Mouse (Mus musculus): ENCODE data around the gene Prr12.
"Not testable (repeated sequence)": the region's sequence is repeated elsewhere in the genome, so short reads cannot be mapped to it uniquely, and the experiment has no call there.

Gene Prr12

GRCm38 (mm10) chr7:45048923-45049657 is 3.6 kb downstream of the Prr12 start:
- DNase-seq: no peak

- no peak for DNase-seq
These were observed 4.4 kb downstream of the Prr12 start for GRCm38 (mm10) chr7:45048001-45048890.

GRCm38 (mm10) chr7:45047491-45047890 is 5.2 kb downstream of the Prr12 start:
- no peak for DNase-seq

GRCm38 (mm10) chr7:45046853-45047350 is 5.8 kb downstream of the Prr12 start:
- DNase-seq: no peak

DNA sequence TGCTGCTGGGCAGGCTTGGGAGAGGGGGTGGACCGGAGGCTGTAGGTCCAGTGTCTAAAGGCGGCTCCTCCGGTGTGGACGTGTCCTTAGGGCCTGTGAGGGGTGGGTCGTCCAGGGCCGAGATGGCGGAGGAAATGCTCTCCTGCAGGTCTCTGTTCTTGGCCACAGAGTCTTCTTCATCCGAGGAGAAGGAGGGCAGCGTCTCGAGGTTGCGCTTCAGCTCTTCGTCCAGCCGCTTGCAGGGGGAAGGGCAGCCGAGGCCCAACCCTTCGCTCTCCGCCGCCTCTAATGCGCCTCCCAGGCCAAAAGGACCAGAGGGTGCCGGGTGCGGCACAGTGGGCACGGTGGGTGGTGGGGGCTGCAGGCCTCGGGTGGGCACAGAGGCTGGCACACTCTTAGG is 6.9 kb downstream of the Prr12 start:
- DNase-seq: no peak

DNA sequence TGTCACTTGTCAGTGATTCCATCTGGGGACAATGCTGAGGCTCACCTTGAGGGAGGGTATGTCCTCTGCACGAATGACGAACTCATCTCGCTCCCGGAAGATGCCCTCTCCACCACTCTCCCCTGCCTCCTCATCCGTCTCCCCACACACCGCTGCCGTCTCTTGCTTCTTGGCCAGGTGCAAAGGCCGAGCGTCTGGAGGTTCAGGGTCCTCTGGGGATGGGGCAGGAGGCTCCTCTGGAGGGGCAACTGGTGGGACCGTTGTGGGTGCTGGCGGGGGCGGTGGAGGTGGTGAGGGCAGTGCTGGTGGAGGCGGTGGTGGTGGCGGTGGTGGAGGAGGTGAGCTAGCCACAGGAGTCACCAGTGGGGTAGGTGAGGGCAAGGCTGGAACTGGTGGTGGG is 9.4 kb downstream of the Prr12 start:
- DNase-seq: no peak

- DNase-seq: no peak
These were observed 11.8 kb downstream of the Prr12 start for GRCm38 (mm10) chr7:45040851-45041250.

- no peak for DNase-seq
These were observed 14.3 kb downstream of the Prr12 start for GRCm38 (mm10) chr7:45038411-45038810.

DNA sequence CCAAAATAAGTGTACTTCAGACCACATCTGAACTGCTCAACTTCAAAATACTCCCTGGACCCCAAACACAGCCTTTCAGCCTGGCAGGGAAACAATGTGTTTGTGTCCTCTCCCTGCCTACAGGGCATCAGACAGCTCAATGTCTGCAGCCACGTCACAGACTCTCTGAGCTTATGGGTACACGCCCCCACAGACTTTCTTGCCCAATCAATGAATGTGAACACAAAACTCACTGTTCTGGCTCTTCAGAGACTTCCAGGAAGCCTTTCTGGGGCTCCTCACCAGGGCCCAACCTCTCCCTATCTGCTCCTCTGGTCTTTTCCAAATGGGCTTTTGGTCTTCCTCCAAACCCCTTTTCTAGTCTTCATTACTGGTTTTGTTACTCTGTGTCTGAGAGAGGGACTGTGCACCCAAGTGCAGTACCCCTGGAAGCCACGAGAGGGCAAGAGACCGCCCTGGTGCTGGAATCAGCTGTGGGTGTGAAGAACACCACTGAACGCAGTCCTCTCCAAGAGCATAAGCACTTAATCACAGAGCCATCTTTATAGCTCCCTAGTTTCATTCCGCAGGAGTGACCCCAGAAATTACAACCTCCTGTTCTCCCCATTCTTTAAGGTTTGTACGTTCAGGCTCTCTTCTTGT is 14.8 kb downstream of the Prr12 start:
- DNase-seq: no peak

DNA sequence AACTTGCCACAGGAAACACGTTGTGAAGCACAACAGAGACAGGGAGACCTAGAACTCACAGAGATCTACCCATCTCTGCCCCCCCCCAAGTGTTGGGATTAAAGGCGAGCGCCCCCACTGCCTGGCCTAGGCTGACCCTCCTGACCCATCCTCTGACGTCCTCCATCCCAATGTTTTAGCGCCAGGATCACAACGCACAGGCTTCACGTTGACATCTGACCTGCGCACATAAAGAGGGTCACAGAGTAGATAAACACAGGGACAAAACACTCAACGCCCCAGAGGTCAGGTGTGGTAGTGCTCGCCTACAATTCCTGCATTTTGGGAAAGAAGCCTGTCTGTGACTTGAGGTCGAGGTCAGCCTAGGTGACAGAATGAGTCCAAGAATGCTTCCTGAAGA is 16.0 kb downstream of the Prr12 start:
- DNase-seq: no peak

DNA sequence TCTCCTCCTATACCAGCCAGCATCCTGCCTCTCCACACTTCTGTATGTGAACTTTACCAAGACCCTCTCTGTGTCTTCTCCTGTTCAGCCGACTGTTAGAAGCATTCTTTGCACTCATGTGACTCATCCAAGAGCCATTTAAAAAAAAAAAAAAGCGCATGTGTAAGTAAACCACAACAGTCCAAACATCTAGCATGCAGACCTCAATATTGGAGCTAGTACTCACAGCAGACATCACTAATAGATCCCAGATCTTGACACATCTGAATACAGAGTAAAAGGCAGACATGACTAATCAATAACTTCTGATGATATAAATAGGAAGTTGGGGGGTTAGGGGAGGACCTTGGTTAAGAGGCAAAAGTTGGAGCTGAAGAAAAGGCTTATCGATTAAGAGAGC is 17.1 kb downstream of the Prr12 start:
- no peak for DNase-seq

- no peak for DNase-seq
These were observed 18.8 kb downstream of the Prr12 start for GRCm38 (mm10) chr7:45033722-45034359.

DNA sequence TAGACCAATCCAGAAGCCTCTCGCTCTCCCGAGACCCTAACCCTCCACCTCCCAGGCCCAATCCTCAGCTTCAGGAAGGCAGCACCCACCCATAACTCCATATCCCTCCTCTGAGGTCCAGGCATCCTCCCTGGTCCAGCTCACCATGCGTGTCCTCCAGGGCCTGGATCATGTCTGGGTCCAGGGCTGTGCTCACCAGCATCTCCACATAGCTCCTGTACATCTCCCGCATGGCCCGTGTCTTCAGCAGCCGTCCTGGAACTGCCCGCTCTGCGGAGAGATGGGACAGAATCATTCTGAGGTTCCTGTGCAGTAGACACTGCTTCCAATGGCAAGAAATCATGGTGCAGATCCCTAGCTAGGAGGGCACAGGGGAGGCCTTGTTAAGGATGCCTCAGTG is 21.8 kb downstream of the Prr12 start:
- no peak for DNase-seq

GRCm38 (mm10) chr7:45029995-45030394 is 22.7 kb downstream of the Prr12 start:
- no peak for DNase-seq

DNA sequence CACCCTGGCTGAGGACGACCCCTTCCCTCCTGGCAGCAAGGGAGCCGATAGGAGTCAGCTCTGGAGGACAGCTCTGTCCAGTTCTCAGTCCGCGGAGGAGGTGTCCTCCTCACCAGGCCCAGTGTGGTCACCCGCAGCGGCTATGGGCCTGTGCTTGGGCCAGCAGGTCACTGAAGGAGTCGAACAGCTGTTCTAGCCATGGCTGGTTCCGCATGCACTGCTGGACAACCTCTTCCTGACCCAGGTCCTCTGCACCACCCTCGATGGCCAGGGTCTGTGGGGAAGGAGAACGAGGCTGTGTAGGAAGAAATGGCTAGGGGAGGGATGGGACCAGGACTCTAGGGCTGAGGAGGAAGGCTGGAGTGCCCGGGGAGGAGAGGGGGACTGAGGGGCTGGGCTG is 24.3 kb downstream of the Prr12 start:
- DNase-seq: no peak

- DNase-seq: no peak
These were observed 24.9 kb downstream of the Prr12 start for GRCm38 (mm10) chr7:45027761-45028160.

- DNase-seq: no peak
These were observed 26.4 kb downstream of the Prr12 start for GRCm38 (mm10) chr7:45026256-45026655.

DNA sequence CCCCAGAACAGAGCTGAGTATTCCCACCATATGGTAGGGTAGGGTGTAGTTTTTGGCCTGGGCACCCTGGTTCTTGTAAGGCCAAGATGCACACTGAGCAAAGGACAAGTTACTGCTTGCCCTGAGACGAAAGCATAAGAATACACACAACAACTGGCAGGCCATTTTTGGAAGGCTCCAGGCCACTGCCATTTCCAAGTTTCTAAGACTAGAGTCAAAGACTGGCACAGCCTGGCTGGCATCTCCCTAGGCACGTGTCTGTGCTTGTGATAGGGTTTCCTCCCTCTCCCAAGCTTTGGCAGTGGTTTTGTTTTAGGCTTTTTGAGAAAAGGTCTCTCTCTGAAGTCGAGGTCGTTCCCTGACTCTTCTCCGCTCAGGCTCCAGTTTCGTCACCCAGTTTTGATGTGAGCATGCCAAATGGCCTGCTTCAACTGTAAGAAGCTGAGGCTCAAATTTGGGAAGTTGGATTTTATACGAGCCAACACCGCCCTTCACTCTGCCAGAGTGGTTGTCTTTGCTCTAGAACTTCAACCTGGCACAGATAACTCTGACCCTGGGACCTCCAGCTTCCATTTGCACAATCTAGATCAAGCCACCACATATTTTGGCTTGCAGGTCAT is 27.0 kb downstream of the Prr12 start:
- DNase-seq: no peak

DNA sequence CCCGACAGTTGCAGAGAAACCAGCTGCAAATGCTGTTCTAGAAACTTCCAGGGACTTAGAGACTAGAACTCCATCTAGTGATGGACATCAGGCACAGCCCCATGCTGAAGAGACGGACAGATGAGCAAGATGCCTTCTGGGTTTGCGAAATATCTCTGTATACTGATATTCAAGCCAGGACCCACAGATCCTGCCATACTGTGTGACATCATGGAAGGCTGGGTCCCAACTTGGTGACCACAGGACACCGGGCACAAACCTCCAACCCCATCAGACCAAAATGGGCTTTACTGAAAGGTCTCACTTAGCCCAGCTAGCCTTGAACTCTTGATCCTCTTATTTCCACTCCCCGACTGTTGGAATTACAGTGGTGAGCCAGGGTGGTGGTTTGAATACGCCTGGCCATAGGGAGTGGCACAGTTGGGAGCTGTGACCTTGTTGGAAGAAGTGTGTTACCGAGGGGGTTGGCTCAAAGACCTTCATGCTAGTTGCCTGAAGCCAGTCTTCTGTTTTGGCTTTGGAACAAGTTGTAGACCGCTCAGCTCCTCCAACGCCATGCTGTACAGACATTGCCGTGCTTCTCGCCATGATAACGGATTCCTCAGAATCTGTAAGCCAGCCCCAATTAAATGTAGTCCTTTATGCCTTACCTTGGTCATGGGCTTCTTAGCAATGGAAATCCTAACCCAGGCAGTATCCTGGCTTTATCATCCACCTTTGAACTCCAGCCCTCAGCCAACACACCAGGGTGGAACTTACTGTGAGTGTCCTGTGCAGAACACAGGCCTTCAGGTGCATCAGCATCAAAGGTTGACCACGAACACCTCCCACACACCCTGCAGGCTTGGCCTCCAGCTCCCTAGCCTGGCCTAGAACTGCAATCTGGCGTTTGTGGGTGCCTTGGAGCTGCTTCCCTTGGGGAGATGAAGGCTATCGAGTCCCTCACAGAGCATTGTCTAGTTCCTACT is 28.1 kb downstream of the Prr12 start:
- no peak for DNase-seq

DNA sequence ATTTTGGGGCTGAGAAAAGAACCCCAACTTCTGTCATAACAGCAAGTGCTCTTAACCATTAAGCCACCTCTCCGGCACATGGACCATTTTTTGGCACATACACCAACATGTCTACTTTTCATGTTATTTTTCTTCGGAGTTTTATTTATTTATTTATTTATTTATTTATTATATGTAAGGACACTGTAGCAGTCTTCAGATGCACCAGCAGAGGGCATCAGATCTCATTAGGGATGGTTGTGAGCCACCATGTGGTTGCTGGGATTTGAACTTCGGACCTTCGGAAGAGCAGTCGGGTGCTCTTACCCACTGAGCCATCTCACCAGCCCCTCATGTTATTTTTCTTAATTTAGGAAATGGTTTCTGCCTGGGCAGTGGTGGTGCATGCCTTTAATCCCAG is 29.0 kb downstream of the Prr12 start:
- DNase-seq: not testable (repeated sequence)

GRCm38 (mm10) chr7:45020225-45020624 is 32.5 kb downstream of the Prr12 start:
- no peak for DNase-seq
